Mouse (Mus musculus): ENCODE results near the gene Snap47.

DNA sequence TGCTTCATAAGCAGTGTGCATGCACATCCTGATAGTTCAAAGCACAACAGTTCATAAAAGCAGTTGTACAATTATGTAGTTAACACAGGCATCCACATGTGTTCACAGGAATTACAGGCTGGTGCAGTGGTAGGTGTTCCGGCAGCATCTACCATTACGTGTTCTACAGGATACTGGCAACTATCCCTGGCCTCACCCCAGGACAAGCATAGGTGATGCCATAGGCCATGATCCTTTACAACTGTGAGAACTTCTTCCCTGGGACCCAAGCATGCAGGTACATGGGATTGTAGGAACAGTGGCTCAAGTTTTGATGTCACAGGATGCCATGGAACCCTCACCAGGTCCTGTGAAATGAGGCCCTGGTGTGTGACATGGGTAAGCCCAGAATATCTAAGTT, 9.5 kb upstream of the Snap47 start:
- TF ChIP-seq CTCF (IDR thresholded peaks at IDR 0.05; ENCODE audit: extremely low read depth, insufficient read depth, low read length) (no peak), POLR2A (IDR thresholded peaks at IDR 0.05; ENCODE audit: extremely low read depth, insufficient read depth, low read length) (no peak)
